Mouse (Mus musculus) cerebellum, adult 2 months (tissue): ENCODE measurements around the gene Gm5447. TPM values are rescaled to one million over a fixed set of nuclear protein-coding genes. Genes with fewer than 3 reads are reported as not detected.

Experiments used
- DNase-seq, 2 experiments: peaks; one replicate each; pipeline ENCODE4 v3.0.0; 2021
- H3K27ac ChIP-seq: fragments of 200-500 bp; 2 replicates; pipeline ENCODE4 v1.5.1; 2012; ENCODE audit warnings: low read length, control low read depth, inconsistent platforms; ENCODE audit not compliant: insufficient read depth
- H3K27me3 ChIP-seq: fragments of 200-500 bp; 2 replicates; pipeline ENCODE4 v1.6.1; 2012; ENCODE audit warnings: inconsistent platforms, mild to moderate bottlenecking, low read length, moderate library complexity; ENCODE audit not compliant: control insufficient read depth, insufficient read depth
- H3K4me1 ChIP-seq: fragments of 200-500 bp; 2 replicates; pipeline ENCODE4 v1.6.1; 2011; ENCODE audit warnings: low read length; ENCODE audit not compliant: control insufficient read depth, insufficient read depth
- H3K4me3 ChIP-seq: fragments of 200-500 bp; replicated peaks from 2 replicates; pipeline ENCODE3; 2011; ENCODE audit warnings: mild to moderate bottlenecking, low read depth, low read length, control low read depth; ENCODE audit not compliant: insufficient read depth
- CTCF ChIP-seq: fragments of 200-500 bp; IDR thresholded peaks from 2 replicates; pipeline ENCODE4 v1.5.1; 2011; ENCODE audit warnings: low read depth, mild to moderate bottlenecking, control low read depth, low read length, moderate library complexity, borderline replicate concordance; ENCODE audit not compliant: insufficient read depth
- POLR2A ChIP-seq: fragments of 200-500 bp; IDR thresholded peaks from 2 replicates; pipeline ENCODE4 v1.6.1; 2011; ENCODE audit warnings: low read length, control low read depth, borderline replicate concordance; ENCODE audit not compliant: insufficient read depth
- WGBS: fragments of 180-500 bp; shearing (Covaris S2); methylation state at CpG from one replicate; pipeline ENCODE4 v1.1.7; 2018; 5-methylcytosine and 5-hydroxymethylcytosine counted together
- polyA plus RNA-seq: library from polyadenylated mRNA; depleted of rRNA; stranded (reverse); fragments of >200 nt; gene quantifications from 2 replicates; pipeline ENCODE4 v1.2.3, GENCODE M21; 2012

The Gm5447 gene
- polyA plus RNA-seq, 1 experiment, result not detected

DNA sequence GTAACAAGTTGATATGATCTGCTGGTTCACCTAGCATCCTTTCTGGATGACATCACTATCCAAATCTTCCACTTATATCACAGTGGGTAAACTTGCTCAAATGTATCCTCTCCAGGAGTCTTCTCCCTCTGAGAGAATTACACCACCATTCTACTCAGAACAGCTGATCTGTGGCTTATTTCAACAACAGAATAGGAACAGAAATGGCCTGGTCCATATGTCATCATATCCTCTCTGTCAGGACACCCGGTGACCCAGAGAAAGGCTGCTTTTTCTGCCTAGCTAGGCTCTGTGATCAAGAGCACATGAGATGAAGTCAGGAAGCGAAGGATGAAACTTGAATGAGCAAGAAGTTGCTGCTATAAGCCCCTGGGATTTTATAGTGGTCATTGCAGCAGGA, 13.7 kb downstream of the Gm5447 start:
- H3K27ac ChIP-seq, result no peak overlapping the region
- H3K4me3 ChIP-seq, result no peak overlapping the region
- no peaks in the 10 kb centered on the region for H3K27me3 ChIP-seq
- DNase-seq, result no peak
- peaks cover 2% of the 10 kb centered on the region; the same call in 1 of the 2 replicates for H3K4me1 ChIP-seq
- 85% methylated on average over 2 of the region's 2 CpGs for WGBS
- TF ChIP-seq CTCF (no peak), POLR2A (no peak)

DNA sequence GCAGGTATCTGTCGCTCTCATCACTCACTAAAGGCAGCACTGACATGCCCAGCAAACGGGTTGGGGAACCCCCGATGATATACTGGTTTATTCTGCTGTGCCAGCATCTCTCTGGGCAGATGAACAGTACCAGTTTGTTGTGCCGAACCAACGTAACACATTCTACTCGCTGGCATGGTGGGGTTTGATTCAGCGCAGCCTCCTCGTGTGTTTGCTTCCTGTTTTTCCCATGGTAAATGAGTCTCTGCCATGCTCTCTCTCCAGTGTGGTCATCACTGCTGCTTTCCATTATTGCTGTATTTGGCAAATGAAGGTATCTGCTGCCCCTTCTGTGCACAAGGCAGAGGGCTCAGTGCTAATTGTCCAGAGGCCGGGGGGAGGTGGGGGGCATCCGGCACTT, 15.7 kb downstream of the Gm5447 start:
- 86% methylated on average over 10 of the region's 10 CpGs for WGBS
- TF ChIP-seq CTCF (no peak), POLR2A (no peak)
- Histone ChIP-seq H3K4me3 (no peak overlapping the region), H3K27me3 (no peaks in the 10 kb centered on the region), H3K4me1 (peaks cover 1% of the 10 kb centered on the region; the same call in 1 of the 2 replicates), H3K27ac (no peak overlapping the region)
- no peak for DNase-seq

DNA sequence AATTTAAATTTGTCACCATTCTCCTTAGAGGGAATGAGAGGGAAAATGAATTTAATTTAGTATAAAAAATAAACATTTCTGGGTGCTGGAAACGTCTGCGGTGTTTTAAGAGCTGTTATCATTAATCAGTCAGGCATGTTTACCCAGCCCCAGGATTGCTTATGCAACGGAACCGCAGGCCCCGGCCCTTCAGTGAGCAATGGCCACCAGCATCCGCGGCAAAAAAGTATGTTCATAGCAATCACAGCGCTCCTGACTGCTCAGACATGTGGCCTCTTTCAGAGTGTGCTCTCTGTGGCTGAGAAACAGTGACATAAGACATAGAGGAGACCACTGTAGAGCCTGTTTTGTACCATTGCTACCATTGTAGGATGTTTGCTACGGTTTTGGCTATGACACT, 16.2 kb downstream of the Gm5447 start:
- H3K4me1 ChIP-seq, result no peaks in the 10 kb centered on the region; the same call in 1 of the 2 replicates
- 88% methylated on average over 9 of the region's 9 CpGs for WGBS
- no peak overlapping the region for H3K4me3 ChIP-seq
- H3K27me3 ChIP-seq, result no peaks in the 10 kb centered on the region
- H3K27ac ChIP-seq, result no peak overlapping the region
- no peak for DNase-seq
- TF ChIP-seq POLR2A (no peak), CTCF (no peak)

DNA sequence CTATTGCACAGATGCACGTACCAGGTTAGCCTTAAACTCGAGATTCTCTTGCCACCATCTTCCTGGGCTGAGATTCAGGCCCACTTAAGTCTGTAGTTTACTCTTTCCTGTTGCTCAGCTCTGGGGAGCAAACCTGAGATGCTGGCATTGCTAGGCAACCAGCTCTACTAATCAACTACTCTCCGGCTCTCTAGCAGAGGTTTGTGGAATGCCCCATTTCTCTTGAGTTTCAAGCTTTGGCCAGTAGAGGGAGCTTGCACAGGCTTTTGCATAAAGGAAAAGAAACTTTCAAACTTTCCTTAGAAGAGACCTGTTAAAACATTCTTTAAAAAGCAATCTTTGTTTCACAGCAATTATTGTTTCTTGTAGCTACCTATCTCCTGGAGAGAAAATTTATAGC, 19.8 kb downstream of the Gm5447 start:
- 35% methylated on average over 3 of the region's 3 CpGs for WGBS
- Histone ChIP-seq H3K27me3 (no peaks in the 10 kb centered on the region), H3K4me3 (no peak overlapping the region), H3K27ac (no peak overlapping the region), H3K4me1 (no peaks in the 10 kb centered on the region)
- TF ChIP-seq POLR2A (no peak), CTCF (peak; percentile 41; the same call in 1 of the 2 replicates)
- peak; percentile 20 to 30 for DNase-seq

DNA sequence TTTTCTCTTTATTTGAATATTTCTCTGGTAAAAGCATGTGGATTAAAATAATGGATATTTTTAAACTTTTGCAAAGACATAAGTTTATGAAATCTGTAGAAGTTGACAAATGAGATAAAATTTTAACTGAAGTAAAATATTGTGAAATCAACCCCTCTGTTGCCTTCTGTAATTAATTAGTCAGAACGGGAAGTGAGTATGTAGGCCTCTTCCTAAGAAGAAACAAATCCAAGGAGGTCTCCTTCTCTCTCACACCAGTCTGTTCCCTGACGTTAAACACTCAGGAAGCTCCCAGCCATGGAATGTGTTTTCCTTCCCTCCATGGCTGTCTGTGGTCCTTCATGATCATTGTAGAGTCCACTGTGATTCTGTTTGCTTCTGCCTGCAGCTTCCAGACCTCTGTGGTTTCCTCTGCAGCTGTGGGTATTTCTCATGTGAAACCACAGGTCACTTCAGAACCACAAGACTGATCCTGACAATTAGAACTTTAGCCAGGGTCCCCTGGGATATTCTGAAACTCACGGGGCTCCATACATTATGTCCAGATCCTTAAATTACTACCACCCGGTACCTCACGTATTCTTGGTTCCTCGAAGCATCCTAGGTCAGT, 20.4 kb downstream of the Gm5447 start:
- WGBS, result 80% methylated on average over 6 of the region's 6 CpGs
- H3K27ac ChIP-seq, result no peak overlapping the region
- no peak for DNase-seq
- no peaks in the 10 kb centered on the region for H3K4me1 ChIP-seq
- H3K27me3 ChIP-seq, result no peaks in the 10 kb centered on the region
- no peak overlapping the region for H3K4me3 ChIP-seq
- TF ChIP-seq CTCF, result no peak
- no peak for TF ChIP-seq POLR2A

DNA sequence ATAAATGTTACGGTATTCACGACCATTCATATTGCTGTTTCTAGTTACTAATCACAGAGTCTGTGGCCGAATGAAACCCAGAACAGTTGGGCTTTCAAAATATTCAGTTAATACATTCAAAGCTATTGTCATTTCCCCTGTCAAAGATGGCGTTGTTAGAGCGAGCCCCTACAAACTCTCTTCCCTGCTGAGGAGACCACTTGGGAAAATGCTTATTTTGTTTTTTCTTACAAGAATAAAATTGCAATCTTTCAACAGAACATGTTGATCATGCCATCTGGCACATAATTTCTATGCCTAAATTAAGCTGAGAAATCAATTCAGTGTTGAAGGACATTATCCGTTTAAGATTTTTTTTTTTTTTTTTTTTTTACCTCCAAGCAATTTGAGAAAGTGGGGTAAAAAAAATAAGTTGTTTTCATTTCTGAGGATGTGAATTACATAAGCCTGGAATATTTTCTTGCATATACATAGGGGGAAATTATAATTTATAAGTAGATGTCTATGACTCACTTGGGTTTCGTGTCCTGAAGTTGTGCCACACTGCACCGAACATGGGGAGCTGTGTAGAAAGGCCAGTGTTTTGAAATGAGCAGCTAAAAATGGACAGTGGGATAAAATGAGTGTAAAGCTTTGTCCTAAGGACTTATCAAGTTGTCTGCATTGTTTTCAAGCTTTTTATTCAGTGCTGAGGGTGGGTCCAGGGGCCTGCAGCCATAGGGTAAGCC, 23.7 kb downstream of the Gm5447 start:
- Histone ChIP-seq H3K27ac (no peak overlapping the region), H3K4me1 (no peaks in the 10 kb centered on the region), H3K27me3 (no peaks in the 10 kb centered on the region), H3K4me3 (no peak overlapping the region)
- 78% methylated on average over 8 of the region's 8 CpGs for WGBS
- no peak for DNase-seq
- no peak for TF ChIP-seq CTCF
- no peak for TF ChIP-seq POLR2A

DNA sequence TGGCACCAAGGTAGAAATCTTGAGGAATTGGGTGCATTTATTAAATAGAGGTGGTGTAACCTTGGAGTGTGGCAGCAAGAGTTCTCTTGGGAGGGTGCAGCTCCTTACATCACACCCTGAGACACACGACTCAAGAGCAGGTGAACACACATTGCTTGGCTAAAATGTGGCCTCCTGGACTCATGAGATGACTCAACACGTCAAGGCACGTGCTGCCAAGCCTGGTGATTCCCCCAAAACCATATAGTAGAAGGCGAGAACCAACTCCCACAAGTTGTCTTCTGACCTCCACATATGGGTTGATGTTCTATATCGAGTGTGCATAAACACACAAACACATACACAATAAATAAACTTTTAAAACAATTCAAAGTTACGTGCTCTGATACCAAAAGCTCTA, 25.8 kb downstream of the Gm5447 start:
- H3K27ac ChIP-seq, result no peak overlapping the region
- H3K4me3 ChIP-seq, result no peak overlapping the region
- 91% methylated on average over 6 of the region's 6 CpGs for WGBS
- no peaks in the 10 kb centered on the region for H3K27me3 ChIP-seq
- no peaks in the 10 kb centered on the region for H3K4me1 ChIP-seq
- no peak for DNase-seq
- TF ChIP-seq CTCF (no peak), POLR2A (no peak)

DNA sequence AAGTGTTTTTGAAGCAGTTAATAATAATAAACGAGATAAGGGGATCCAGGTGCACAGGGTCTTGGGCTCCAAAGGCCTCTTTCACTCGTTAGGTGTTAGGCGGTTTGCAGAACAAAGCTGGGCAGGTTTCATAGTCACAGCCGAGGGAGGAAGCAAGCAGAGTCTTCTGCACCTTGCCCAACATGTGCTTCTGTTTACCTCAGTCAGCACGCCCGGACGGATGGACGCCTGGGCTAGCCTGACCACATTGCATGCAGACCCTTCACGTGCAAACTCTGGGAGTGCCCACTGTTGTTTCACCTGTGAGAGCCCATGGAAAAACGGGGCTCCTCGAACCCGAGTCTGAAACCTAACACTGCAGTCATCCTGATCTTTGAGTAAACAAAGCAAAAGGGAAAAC, 30.5 kb downstream of the Gm5447 start:
- no peak overlapping the region for H3K27ac ChIP-seq
- no peaks in the 10 kb centered on the region for H3K27me3 ChIP-seq
- DNase-seq, result no peak
- TF ChIP-seq POLR2A (no peak), CTCF (no peak)
- WGBS, result 75% methylated on average over 12 of the region's 12 CpGs
- no peaks in the 10 kb centered on the region for H3K4me1 ChIP-seq
- no peak overlapping the region for H3K4me3 ChIP-seq
